Mouse (Mus musculus): ENCODE data around the gene Cela3b. TPM values are rescaled to one million over a fixed set of nuclear protein-coding genes. Genes with fewer than 3 reads are reported as not detected.

Gene Cela3b
- polyA plus RNA-seq, 1 experiment: 7.9 TPM

DNA sequence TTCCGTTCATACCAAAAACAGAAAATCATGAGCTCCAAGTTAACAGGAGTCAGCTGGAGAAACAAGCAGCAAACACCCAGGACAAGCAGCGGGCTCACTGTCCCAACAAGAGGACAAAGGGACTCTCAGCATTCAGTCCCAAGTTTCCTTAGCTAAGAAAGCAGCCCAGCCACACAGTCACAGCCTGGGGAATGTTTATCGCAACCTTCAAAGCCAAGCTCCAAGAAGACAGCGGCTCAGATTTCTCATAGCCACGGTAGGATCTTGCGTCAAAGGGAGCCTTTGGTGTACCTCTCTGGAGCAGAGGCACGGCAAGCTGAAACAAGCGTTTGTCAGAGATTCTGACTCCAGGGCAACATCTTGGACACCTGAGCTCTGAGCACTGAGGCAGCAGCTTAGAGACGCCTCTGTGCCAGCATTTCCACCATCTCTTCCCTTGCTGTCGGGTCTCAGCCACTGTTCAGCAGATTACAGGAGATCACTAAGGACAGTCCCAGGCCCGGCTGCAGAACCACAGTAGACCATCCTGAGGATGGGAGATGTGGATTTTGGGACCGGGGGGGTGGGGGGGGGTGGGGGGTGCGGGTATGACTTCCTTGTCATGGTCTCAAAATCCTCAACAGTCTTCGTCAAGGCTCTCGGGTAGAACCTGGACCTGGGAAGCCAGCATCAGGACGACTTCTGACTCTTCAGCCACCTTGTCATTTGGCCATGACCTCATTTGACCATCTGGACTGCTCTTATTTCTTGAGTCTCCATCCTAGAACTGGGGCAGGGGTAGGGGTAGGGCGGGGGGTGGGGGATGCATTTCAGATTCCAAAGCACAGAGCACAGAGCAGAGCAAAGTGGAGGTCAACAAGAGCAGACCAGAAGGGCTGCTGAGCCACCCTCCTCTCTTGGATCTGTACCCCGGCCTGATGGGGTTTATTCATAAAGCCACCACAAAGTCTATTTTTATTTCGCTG is 54.7 kb downstream of the Cela3b start:
- peak; percentile 68 for DNase-seq (ENCODE audit: low read depth)

GRCm38 (mm10) chr4:137373711-137374110 is 56.6 kb downstream of the Cela3b start:
- DNase-seq (ENCODE audit: low read depth): no peak

DNA sequence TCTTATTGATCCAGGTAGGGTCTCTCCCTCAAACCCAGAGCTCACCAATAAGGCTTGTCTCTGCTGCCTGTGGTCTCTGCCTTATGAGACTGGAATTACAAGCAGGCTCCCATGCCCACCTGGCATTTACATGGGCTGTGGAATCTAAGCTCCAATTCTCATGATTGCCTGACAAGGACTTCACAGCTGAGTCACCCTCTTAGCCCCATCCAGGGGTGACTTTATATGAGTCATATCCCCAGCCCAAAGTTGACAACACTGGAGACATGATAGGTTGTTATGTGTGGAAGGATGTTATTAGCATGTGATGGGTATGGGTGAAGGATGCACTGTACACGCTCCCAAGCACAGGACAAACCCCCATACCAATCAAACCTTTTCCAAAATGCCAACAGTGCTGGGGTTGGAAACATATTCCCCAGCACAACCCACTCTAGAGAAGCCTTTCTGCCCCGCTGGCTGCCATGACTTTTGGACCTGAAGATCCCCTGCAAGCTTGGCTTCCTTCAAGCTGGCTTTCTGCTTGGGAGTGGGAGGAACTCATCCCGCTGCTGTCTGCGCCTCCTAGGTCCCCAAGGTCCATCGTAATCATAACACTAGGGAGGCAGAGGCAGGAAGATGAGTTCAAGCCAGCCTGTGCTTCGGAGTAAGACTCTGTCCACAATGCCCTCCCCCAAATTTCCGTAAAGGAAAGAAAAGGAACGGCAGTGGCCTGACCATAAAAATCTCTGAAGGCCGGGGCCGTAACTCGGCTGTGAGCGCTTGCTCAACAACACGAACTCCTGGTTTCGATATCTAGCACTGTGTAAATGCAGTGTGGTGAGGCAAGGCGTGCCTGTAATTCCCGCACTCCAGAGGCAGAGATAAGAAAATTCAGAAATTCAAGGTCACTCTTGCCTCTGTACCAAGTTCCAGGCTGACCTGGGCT is 58.5 kb downstream of the Cela3b start:
- DNase-seq (ENCODE audit: low read depth): no peak

Other genes starting within 250 kb of the Cela3b start
- gene Wnt4, start 153.1 kb downstream of the Cela3b start, polyA plus RNA-seq (2012; rRNA removed): 5.5 and 5.7 TPM in 2 replicates
- 121 and 148 TPM in 2 replicates for gene Cdc42, start 72.8 kb downstream of the Cela3b start, polyA plus RNA-seq (2012; rRNA removed)
- not detected in 2 replicates for gene Cela3a, start 20.7 kb downstream of the Cela3b start, polyA plus RNA-seq (2012; rRNA removed)
- gene 1700013G24Rik, start 22.7 kb upstream of the Cela3b start, polyA plus RNA-seq (2012; rRNA removed): 3.7 and 6.4 TPM in 2 replicates
- 49.9 and 64.1 TPM in 2 replicates for gene Hspg2, start 38.2 kb upstream of the Cela3b start, polyA plus RNA-seq (2012; rRNA removed)
- 1.4 TPM in 1 of 2 replicates, not detected in the other for gene Ldlrad2, start 144.0 kb upstream of the Cela3b start, polyA plus RNA-seq (2012; rRNA removed)
- gene Usp48, start 163.2 kb upstream of the Cela3b start, polyA plus RNA-seq (2012; rRNA removed): 68.5 and 70.7 TPM in 2 replicates
- 6.5 and 8.7 TPM in 2 replicates for gene Rap1gap, start 234.2 kb upstream of the Cela3b start, polyA plus RNA-seq (2012; rRNA removed)